Mouse (Mus musculus): ENCODE measurements around the gene A130010J15Rik. TPM values are rescaled to one million over a fixed set of nuclear protein-coding genes. Genes with fewer than 3 reads are reported as not detected.

Gene A130010J15Rik
- 2.8 and 3.5 TPM in 2 replicates for polyA plus RNA-seq (2012; rRNA removed)

GRCm38 (mm10) chr1:193167746-193168145 is at the start of gene A130010J15Rik:
A130010J15Rik (plus strand) TSS chr1:193168046.

GRCm38 (mm10) chr1:193129786-193130455 is 37.9 kb upstream of the A130010J15Rik start, which contains the start of gene Diexf:
Diexf (minus strand) TSS chr1:193130272.

GRCm38 (mm10) chr1:193152872-193153271 is 15.0 kb upstream of the A130010J15Rik start, which contains the start of gene Irf6:
Irf6 (plus strand) TSS chr1:193153111.

GRCm38 (mm10) chr1:193201383-193201778 is 33.5 kb downstream of the A130010J15Rik start, which contains the start of gene Traf3ip3:
Traf3ip3 (minus strand) TSS chr1:193201703.

GRCm38 (mm10) chr1:193207503-193207902 is 39.7 kb downstream of the A130010J15Rik start, which contains the start of gene Lamb3:
Lamb3 (plus strand) TSS chr1:193207699.

Other genes starting within 250 kb of the A130010J15Rik start
- 0.82 and 0.86 TPM in 2 replicates for gene Syt14, start 132.3 kb upstream of the A130010J15Rik start, polyA plus RNA-seq (2012; rRNA removed)
- gene Diexf, start 37.8 kb upstream of the A130010J15Rik start, polyA plus RNA-seq (2012; rRNA removed) = 17.7 and 21.5 TPM in 2 replicates
- 34.5 and 40.2 TPM in 2 replicates for gene Irf6, start 14.9 kb upstream of the A130010J15Rik start, polyA plus RNA-seq (2012; rRNA removed)
- 0.74 and 1.0 TPM in 2 replicates for gene Traf3ip3, start 33.7 kb downstream of the A130010J15Rik start, polyA plus RNA-seq (2012; rRNA removed)
- 3.4 and 5.9 TPM in 2 replicates for gene Lamb3, start 39.7 kb downstream of the A130010J15Rik start, polyA plus RNA-seq (2012; rRNA removed)
- gene Hsd11b1, start 96.0 kb downstream of the A130010J15Rik start, polyA plus RNA-seq (2012; rRNA removed) = 7.1 and 10.1 TPM in 2 replicates
- 156 and 212 TPM in 2 replicates for gene G0s2, start 105.2 kb downstream of the A130010J15Rik start, polyA plus RNA-seq (2012; rRNA removed)
- gene Camk1g, start 202.3 kb downstream of the A130010J15Rik start, polyA plus RNA-seq (2012; rRNA removed) = 2.7 and 3.2 TPM in 2 replicates

Data from ovary, adult 2 months (tissue).